Mouse (Mus musculus): ENCODE measurements at regions not wholly inside any gene's neighbourhood (a gene's known extent, or its start where the extent isn't known, plus 50 kb on each side); places are given as distances from the start of the nearest gene placed in this dataset.

GRCm38 (mm10) chr15:31841519-31841918 lies 239.9 kb downstream of the Fam173b start:
- no peak for DNase-seq (ENCODE audit: low read depth)

DNA sequence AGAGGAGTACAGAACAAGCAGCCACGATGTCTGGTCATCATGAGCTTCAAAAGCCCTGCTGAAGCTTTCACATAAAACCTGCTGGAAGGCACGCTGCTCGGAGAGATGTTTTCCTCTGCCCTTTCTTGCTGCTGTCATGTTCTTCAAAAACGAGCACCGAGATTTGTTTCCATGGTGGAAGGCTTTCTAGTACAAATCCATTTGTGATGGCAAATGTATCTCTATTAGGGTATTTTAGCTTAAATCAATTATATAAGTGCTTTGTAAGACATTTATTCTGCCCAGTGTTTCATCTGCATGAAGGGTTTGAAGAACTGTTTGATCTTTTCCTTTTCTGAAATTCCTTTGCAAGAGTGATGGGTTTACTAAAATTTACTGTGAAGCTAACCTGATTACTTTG lies 253.1 kb downstream of the Fam173b start:
- DNase-seq (ENCODE audit: low read depth), result no peak

GRCm38 (mm10) chr15:31855188-31855587 lies 253.5 kb downstream of the Fam173b start:
- no peak for DNase-seq (ENCODE audit: low read depth)

GRCm38 (mm10) chr15:31869100-31869499 lies 267.4 kb downstream of the Fam173b start:
- DNase-seq (ENCODE audit: low read depth), result no peak

GRCm38 (mm10) chr15:31869673-31870417 lies 268.2 kb downstream of the Fam173b start:
- no peak for DNase-seq (ENCODE audit: low read depth)

- DNase-seq (ENCODE audit: low read depth), result no peak
These were observed 273.8 kb downstream of the Fam173b start for GRCm38 (mm10) chr15:31875436-31875835.

GRCm38 (mm10) chr15:31880479-31880878 lies 278.8 kb downstream of the Fam173b start:
- DNase-seq (ENCODE audit: low read depth), result no peak

DNA sequence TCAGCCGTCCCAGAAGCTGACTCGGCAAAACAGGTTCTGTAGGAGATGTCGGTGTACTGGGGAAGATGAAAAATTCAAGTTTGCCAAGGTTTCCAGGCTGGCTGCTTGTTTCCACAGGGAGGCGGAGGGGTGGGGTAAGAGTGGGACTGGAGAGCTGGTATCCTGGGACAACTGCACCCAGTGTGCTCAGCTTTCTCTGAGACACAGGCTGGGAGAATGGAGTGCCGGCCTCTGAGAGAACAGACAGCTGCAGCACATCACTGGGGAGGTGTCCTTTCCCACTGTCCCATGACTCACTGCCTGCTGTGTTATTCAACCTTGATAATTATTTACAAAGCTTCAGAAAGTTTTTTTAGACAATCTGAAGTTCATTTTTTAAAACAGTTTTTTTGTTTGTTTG lies 280.7 kb downstream of the Fam173b start:
- no peak for DNase-seq (ENCODE audit: low read depth)

DNA sequence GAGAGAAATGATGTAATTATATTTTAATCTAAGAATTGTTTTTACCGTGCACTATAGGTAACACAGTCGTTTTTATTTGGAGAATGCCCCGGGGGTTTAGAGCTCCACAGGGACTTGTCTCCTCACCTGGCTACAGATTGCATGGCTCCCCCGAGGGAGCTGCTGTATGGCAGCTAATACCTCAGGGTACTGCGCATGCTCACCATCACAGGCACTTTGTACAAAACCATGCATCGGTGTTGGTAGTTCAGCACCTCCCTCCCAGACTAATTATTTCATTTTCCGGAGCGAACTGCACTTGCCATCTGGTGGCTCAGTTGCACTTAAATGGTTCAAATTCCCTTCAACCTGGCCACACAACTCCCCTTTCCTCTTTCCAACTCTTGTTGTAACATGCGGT lies 281.9 kb downstream of the Fam173b start:
- no peak for DNase-seq (ENCODE audit: low read depth)

GRCm38 (mm10) chr15:31898904-31899650 lies 278.0 kb upstream of the Tas2r119 start:
- DNase-seq (ENCODE audit: low read depth), result no peak

DNA sequence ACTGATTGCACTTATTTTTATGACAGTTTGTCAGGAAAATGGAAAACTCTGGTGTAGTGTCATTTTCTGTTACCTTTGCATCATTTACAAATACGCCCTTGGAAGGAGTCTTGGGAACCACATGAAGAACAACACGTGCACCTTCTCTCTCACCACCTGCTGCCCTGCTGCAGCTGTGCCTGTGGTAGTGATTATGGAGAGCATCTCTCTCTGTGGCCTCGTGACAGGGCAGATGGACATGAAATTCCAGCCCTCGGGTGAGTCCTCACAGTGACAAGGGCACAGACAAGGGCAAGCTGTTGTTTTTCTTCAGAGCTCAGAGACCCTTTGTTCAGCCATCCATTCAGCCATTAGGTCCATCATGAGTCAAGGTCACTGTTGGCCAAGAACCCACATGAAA lies 276.8 kb upstream of the Tas2r119 start:
- DNase-seq (ENCODE audit: low read depth), result no peak

DNA sequence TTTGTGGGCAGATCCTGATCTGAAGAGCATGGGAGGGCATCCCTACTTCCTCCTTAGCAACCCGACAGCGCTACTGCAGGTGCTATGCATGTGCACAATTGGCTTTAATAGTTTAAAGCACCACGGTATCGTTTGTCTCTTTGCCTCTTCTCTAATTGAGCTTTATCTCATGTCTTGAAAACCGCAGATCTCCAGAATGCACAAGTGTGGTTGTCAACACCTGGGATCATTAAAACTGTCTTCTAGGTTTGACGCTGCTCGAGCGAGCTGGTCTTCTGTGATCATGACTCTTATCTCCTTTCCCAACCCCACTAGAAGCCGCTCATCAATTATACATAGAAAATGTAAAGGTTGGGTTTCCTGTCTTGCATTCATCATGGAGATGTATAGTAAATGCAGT lies 268.7 kb upstream of the Tas2r119 start:
- DNase-seq (ENCODE audit: low read depth), result no peak

DNA sequence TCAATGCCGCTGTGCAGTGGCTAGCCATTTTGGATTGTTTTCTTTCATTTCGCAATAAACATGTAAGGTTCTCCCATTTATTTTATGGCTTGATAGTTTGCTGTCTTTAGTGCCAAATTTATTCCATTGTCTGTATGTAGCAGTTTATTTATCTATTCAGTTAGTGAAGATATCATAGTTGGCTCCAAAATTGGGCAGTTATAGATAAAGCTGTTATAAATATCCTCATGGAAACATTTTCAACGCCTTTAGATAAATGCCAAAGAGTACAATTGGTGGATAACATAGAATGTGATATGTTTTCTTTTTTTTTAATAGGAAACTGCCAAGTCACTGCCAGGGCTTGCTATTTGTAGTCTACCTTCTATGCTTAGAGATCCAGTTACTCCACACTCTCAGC lies 265.1 kb upstream of the Tas2r119 start:
- no peak for DNase-seq (ENCODE audit: low read depth)

GRCm38 (mm10) chr15:31921485-31921884 lies 255.6 kb upstream of the Tas2r119 start:
- no peak for DNase-seq (ENCODE audit: low read depth)

- no peak for DNase-seq (ENCODE audit: low read depth)
These were observed 216.8 kb upstream of the Tas2r119 start for GRCm38 (mm10) chr15:31960301-31960700.

DNA sequence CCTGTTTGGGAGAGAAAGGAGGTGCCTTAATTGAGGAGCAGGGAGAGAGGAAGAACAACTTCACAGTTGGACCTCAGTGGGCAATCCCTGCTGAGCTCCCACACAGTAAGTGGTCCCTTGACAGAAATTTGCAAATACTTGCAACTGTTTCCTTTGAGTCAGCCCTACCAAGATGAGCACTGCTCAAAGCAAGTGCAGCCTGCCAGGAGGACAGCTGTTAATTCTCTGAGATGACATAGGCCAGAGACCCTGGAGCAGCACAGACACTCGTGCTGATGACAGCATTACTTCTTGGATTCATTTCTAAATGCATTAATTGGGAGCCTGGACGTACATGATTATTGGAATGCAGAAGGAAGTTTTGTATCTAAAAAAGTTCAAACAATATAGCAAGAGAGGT lies 215.1 kb upstream of the Tas2r119 start:
- no peak for DNase-seq (ENCODE audit: low read depth)

GRCm38 (mm10) chr15:31964911-31965310 lies 212.2 kb upstream of the Tas2r119 start:
- no peak for DNase-seq (ENCODE audit: low read depth)

GRCm38 (mm10) chr15:31965542-31965941 lies 211.5 kb upstream of the Tas2r119 start:
- DNase-seq (ENCODE audit: low read depth), result no peak

DNA sequence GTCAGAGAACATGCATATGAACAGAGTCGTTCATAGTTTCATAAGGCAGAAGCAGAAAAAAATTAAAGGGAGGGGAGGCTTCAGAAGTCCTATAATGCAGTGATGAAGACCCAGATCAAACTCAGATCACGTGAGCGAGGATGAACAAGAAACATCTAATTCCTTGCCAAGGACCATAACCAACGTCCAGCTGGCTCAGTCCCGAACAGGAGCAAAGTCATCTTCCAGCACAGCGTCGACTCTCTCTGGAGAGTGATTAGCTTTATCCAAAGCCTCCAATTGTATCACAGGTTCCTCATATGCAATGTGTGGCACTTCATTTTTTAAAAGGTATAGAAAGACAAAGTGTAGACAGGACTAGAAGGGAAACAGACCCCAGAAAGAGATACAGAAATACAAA lies 204.2 kb upstream of the Tas2r119 start:
- no peak for DNase-seq (ENCODE audit: low read depth)

DNA sequence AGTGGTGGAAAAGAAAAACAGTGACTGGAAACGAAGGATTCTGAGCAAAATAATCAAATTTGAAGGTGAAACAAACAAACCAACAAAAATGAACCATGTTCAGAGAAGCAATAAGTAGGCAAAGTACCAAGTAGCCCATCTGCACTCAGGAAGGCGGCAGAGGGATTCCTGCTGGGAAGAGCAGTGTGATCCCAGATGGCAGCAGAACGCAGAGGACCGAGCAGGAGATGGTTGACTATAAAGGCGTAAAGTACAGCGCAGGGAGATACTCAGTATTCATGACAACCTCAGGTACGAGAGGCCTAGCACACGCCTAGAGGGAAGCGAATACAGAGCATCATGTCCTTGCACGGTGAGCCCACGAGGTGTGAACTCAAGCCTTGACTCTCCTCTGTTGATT lies 203.2 kb upstream of the Tas2r119 start:
- DNase-seq (ENCODE audit: low read depth), result no peak

DNA sequence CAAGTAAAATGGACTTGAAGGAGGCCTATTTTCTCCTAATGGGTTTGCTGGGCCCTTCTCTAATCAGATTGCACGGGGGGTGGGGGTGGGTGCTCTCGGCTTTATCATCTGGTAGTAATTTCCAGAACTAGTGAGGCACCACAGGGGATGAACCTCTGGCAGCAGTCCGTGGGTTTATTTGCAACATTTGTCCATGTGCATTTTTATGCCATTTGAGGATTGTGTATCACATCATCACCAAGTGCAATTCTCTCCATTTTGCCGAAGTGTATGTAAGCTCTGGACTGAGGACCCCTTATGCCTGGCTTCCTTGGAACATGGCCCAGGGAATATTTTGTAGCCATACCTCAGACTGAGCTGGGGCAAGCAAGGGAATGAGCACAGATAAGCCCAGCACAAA lies 200.6 kb upstream of the Tas2r119 start:
- DNase-seq (ENCODE audit: low read depth), result peak; percentile 5

GRCm38 (mm10) chr15:31977563-31977962 lies 199.5 kb upstream of the Tas2r119 start:
- no peak for DNase-seq (ENCODE audit: low read depth)

DNA sequence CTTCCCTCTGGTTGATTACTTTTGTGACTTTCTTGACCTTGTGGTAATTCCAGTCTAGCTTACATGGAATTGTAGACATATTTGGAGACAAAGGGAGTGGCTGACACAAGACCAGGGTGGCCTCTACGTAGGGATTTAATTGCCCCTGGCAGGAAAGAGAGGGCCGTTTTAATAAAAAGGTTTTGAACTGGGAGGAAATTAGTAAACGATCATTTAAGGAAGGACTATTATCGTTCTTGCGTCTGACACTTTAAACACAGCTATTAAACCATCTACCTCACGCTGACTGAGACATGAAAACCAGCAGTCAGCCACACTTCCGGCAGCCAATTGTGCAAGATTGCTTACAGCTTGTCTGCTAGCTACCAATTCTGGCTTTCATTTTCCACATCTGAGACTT lies 197.1 kb upstream of the Tas2r119 start:
- DNase-seq (ENCODE audit: low read depth), result no peak

GRCm38 (mm10) chr15:31980791-31981190 lies 196.3 kb upstream of the Tas2r119 start:
- DNase-seq (ENCODE audit: low read depth), result no peak

All from NIH3T3 (cell line).